Mouse (Mus musculus) brain, adult 2 months (tissue): ENCODE measurements around the gene Gabarap.
A peak's percentile ranks its signal among the peaks of the same experiment; 100 is the strongest.
"Not testable (repeated sequence)": the region's sequence is repeated elsewhere in the genome, so short reads cannot be mapped to it uniquely, and the experiment has no call there.

Experiments used
- DNase-seq: peaks from one replicate; pipeline ENCODE4 v3.0.0; 2011; ENCODE audit warnings: low read depth, low spot score

Gabarap gene

DNA sequence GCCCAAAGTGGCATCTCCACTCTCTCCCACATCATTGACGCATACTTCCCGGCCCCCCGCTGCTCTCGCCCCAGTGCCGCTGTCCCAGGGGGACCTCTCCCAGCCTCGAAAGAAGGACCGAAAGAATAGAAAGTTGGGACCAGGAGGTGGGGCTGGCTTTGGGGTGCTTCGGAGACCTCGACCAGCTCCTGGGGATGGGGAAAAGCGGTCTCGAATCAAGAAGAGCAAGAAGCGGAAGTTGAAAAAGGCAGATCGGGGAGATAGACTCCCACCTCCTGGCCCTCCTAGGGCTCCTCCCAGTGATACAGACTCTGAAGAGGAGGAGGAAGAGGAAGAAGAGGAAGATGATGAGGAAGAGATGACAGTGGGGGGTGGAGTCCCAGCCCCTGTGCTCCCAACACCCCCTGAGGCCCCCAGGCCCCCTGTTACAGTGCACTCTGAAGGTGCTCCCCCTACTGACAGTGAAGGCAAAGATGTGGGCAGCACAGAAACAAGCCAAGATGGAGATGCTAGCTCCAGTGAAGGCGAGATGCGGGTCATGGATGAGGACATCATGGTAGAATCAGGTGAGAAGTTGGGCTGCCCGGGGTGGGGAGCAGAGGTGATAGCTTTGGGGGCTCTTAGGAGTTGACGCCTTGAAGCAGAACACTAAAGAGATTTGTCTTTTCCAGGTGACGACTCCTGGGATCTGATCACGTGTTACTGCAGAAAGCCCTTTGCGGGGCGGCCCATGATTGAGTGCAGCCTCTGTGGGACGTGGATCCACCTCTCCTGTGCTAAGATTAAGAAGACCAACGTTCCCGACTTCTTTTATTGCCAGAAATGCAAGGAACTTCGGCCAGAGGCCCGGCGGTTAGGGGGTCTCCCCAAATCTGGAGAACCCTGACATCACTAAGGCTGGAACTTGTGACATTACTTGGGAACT lies 7.9 kb downstream of the Gabarap start:
- no peak for DNase-seq

DNA sequence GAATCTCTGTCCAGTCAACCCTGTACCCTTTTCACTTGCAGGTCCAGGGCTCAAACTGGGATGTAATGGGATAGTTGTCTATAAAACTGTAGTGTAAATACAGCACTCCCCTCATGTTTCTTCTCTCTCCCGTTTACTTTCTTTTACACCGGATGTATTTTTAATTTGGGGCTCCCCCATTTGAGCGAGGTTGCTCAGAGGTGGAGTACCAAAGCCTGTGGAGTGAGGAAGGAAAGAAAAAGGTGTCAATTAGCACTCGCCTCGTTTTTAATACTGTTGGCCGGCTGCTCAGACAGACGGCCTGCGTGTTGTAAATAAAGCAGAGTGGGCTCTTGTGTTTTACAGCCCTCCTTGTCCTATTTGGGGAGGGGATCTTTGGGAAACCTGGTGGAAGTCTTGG lies 8.7 kb downstream of the Gabarap start:
- DNase-seq = no peak

DNA sequence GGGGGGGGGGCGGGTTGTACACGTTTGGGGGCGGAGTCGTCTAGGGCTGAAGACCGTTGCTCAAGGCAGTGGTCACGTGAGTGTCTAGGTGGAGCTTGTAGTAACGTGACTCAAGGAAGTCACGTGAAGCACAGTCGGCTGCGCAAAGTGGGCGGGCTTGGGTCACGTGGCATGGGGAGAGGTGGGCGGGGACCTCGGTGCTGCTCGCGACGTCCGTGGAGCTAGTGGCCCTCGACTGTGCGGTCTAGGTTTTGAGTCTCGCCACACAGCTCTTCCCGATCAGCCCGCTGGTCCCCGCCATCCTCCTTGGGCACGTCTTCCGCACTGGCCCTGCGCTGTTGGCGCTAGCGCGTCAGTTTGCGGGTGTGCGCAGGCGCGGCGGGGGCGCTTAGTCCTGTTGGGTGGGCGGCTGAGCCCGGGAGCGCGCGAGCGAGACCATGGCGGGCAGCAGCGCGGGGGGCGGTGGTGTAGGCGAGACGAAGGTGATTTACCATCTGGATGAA lies 9.5 kb downstream of the Gabarap start, which contains the start of gene Dvl2:
Gene Dvl2, plus strand, starts transcription at position 200 of the 503 bp plus-strand sequence.
- DNase-seq = peak; percentile 99

DNA sequence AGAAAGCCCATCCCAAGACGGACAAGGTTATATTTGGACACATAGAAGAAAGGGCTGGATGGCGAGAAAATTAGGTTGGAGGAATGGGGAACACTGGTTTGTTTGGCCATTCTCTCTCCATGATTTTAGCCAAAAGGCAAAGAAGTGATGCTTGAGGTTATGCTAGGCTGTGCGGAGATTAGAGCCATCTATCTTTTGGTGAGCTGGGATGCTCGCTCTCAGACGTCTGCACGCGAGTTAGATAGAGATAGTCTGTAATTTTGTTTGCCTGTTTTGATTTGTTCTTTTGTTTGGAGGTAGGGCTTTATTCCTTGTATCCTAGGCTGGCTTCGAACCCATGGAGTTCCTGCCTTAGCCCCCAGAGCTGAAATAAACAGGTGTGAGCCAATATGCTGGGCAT lies 10.2 kb downstream of the Gabarap start:
- DNase-seq = no peak

DNA sequence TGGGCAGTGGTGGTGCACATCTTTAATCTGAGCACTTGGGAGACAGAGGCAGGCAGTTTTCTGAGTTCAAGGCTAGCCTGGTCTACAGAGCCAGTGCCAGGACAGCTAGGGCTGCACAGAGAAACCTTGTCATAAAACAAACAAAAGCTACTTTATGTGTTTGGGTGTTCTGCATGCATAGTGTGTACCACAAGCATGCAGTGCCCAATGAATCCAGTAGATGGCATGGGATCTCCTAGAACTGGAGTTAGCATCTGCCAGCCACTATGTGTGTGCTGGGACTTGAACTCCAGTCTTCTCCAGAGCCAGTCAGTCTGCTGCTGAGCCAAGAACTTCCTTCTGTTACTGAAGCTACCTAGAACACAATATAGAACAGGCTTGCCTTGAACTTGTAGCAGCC lies 10.9 kb downstream of the Gabarap start:
- DNase-seq = no peak

DNA sequence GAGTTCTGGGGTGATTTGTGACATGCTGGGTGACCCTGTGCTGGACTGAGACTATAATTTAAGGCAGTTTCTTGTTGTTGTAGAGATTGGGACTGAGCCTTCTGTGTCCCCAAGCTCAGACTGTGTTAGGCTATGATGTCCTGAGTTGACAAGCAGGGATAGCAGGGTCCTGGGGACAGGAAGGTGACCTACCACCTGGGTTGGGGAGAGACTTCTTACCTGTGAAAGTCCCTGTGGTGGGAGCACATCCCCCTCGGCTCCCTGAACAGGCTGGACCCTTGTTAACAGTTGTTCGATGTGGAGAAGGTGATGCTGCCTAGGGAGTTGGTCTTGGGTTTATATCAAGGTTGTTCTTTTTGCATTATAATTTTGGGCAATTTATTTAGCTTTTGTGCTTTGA lies 11.5 kb downstream of the Gabarap start:
- no peak for DNase-seq

DNA sequence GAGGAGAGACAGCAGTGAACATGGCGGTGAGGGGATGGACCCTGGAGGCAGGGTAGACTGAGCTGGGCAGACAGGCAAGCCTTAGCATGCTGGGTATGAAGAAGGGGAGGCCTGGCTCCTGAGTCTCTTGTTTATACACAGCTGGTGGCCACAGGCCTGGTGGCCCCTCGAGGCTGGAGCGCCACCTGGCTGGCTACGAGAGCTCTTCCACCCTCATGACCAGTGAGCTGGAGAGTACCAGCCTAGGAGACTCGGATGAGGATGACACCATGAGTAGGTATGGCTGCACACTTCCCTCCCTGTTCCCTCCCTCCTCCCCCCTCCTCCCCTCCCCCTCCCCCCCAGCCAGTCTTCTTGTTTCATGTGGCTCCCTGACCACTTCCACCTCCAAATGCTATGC lies 14.6 kb downstream of the Gabarap start:
- DNase-seq = no peak

DNA sequence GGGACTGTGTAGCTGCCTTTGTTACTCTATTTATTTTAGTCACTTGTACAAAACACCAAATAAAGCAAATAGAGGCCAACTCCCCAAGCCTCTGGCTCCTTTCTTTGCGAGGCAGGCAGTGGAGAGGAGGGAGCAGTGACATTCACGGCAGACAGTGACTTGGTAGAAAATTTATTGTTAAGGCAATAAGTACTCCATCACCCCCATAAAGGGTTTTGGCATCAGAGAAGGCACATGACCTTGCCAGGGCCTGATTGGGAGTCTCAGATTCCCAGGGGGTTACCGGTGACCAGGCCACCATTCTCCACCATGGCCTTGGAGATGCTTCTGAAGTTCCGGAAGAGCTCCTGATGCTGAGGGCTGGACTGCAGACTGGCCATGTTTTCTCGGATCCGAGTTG lies 19.1 kb downstream of the Gabarap start:
- no peak for DNase-seq

DNA sequence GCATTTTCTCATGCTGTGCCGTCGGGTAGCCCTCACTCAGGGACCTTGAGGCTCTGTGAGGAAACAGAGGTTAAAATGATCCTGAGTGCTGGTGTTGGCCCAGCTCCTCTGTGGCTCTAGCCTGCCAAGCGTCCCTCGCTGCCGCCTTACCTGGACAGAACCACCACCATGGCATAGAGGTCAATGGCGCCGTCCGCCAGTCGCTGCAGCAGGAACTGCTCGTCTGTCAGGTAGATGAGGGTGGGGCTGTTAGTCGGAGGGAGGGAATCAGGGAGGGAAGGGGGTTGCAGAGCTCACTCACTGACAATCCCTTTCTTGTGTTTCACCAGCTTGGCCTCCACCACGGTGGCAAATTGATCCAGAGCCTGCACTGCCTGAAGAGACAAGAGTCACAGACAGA lies 19.6 kb downstream of the Gabarap start:
- DNase-seq = no peak

DNA sequence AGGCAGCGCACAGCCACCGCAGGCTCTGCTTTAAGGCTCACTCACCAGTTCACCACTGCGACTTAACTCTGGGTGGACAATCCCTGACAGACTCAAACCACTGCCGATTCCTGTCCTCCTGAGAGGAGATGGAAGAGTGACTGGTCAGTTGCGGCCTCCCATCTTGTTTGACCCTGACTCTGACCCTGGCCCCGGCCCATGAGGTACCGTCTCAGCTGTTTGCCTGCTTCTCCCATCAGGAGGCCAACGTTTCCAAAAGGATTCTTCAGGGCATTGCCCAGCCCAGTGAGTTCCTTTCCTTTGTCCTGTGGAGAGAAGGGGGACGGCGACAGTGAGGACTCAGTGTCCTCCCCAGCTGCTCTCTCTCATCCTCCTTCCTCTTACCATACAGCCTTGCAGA lies 20.0 kb downstream of the Gabarap start:
- DNase-seq = no peak

DNA sequence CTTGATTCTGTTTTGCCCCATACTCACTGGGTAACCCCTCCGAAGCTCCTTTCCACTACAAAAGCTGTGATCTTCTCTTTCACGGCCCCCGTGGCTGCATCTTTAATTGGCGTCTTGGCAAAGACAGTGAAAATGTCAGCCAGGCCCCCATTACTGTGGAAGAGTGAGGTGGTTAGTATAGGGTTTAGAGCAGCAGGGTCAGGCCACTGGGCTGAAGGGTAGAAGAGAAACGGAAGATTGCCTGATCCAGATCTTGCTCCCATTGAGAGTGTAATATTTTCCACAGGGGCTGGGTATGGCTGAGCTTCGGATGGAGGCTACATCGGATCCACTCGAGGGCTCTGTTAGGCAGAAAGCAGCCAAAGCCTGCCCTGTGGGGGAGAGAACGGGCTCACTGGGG lies 22.0 kb downstream of the Gabarap start:
- DNase-seq = no peak

DNA sequence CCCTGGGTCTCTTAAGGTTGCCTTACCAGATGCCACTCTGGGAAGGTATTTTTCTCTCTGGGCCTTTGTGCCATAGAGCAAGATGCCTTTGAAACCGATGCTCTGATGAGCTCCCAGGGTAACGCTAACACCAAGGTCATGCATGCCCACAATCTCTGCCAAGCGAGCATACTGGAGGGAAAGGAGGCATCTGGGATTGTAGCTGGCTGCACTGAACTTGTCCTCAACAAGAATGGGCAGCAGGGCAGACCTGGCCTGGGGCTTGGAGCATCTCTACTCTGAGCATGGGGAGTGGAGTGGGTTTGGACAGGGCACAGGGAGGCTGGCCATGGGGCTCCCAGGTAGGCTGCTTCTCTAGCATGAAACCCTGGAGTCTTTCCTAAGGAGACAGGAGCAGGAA lies 22.5 kb downstream of the Gabarap start:
- no peak for DNase-seq

DNA sequence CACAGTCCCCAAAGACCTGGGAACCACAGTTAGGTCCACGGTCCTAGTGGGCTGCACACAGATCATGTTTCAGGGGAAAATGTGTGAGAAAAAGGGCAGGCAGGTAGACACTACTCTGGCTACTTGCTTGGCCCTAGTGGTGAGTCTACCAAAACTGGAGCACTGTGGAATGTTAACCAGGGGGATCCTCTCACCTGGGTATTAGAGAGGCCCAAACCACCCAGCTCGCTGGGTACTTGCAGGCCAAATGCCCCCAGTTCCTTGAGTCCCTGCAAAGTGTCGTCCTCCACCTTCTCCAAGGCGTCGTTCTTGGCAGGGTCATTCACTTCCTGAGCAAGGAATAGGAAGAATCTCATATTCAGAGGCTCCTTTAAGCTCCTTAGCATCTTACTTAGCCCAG lies 23.1 kb downstream of the Gabarap start:
- DNase-seq = no peak

DNA sequence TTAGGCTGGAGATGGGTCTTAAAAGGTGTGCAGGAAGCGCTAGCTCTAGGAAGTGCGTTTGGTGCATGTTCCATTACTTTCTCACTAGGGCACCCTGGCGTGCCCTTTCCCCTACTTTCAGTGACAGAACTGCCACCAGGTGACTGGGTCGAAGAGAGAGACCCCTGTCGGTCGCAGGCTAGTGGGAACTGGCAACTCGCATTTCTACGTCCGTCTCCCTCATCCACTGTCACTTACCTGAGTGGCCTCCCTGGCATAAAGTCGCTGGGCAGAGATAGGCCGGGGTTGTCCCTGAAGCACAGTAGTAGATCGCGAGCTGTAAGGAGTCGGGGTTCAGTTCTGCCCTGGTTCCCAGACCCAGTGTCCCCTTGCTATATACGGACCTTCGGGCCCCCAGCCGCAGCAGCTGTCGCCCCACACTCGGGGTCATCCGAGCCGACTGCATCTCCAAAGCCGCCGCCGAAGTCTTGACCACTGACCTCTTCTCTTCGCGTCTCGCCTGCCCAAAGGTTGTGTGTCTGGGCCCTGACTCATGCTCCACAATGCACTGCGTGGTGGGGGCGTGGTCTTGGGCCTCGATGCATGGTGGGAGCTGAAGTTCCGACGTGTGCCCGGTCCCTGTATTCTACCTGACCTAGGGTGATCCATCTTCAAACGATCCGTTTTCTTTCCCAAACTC lies 24.1 kb downstream of the Gabarap start, which contains the start of gene Acadvl:
Gene Acadvl, minus strand, starts transcription at position 532 of the 679 bp plus-strand sequence.
- DNase-seq = peak; percentile 96

DNA sequence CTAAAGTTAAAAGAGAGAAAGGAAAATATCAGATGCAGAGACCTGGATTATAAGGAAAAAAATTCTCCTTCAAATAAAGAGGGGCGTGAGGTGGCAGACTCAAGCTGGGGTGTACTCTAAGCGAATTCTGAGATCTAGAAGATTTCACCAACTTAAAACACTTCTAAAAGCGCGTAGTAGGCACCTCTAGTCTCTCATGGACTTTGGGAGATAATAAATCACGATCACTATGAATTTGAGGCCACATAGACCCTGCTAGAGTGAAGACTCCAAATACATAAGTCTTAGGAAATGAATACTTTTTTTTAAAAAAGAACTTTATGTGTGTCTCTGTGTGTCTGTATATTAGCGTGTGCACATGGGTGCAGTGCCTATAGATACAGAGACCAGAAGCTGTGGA lies 24.7 kb downstream of the Gabarap start:
- no peak for DNase-seq

DNA sequence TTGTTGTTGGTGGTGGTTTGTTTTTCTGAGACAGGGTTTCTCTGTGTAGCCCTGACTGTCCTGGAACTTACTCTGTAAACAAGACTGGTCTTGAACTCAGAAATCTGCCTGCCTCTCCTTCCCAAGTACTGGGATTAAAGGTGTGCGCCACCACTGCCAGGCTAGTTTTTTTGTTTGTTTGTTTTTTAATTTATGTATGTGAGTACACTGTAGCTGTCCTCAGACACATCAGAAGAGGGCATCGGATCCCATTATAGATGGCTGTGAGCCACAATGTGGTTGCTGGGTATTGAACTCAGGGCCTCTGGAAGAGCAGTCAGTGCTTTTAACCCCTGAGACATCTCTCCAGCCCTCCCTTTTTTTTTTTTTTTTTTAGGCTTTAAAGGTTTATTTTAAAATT lies 25.2 kb downstream of the Gabarap start:
- not testable (repeated sequence) for DNase-seq

DNA sequence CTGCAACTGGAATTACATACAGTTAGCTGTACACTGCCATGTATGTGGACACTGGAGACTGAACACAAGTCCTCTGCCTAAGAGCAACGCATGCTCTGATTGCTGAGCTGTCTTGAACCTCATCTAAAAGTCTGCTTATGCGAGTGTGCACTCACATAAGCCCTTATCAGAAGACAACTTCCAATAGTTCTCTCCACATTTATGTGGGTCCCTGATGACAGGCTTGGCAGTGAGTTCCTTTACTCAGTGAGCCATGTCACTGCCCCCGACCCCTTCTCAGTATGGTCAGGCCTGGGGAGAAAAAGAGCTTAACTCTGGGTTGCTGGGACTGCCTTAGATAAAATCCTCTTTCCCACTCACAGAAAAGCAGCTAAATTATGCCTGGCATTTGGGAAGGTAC lies 25.7 kb downstream of the Gabarap start, which contains the start of gene Dlg4:
Gene Dlg4, plus strand, starts transcription at position 274 of the 400 bp plus-strand sequence.
- DNase-seq = no peak

DNA sequence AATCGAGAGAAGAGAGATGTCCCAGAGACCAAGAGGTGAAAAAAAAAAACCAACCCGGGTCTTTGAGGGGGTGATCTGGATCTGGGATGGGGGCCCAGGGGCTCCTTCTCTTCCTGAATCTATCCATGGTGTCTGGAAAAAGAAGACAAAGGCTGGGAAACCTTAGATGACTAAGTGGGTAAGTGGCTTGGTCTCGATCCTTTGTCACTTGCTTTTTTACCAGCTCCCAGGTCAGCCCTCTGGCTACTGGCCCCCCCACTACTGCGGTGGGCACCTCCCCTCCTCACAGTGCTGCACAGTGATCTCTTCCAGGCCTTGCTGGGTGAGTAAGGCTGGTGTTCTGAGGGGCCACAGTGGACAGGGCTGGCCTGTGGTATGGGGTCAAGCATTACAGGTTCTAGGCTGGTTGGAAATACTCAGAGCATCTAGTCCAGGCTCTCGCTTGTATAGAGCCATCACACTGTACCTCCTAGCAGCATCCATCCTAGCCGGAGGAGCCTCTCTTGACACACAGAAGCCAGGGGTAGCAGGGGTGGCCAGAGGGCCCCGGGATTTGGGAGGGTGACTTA lies 26.3 kb downstream of the Gabarap start:
- DNase-seq = no peak

DNA sequence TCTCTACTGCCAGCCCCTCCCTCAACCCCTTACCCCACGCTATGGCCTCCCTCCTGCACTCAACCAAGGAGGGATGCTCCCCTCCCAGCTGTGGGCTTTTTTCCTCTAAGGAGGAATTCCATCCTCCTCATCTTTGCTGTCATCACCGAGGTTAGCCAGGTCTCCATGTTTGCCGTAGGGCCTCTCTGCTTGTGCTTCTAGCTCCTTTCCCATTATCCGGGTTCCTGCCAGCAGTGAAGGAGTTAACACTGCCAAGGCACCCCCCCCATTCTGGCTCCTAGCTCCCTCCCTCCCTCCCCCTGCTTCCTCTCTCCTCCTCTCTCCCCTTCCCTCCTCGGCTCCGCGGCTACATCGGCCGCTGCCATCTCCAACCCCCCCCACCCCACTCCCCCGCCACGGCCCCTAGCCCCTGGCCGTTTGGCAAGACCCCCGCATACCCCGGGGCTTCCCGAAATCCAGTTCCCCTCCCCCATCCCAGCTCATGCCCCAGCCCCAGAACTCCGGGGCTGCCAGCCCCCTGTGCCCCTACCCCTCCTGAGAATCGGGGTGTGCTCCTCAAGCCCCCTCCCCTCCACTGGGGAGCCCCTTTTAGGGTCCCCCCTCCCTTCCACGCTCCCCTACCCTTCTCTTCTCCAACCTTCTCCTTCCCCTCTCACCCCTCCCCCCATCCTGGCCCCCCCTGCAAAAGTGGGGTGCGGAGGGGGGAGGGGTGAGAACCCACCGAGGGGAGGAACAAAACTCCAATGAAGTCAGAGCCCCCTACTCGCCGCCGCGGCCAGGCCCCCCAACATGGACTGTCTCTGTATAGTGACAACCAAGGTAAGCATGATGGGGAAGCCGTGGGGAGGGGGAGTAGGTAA lies 27.4 kb downstream of the Gabarap start:
- peak; percentile 94 for DNase-seq

DNA sequence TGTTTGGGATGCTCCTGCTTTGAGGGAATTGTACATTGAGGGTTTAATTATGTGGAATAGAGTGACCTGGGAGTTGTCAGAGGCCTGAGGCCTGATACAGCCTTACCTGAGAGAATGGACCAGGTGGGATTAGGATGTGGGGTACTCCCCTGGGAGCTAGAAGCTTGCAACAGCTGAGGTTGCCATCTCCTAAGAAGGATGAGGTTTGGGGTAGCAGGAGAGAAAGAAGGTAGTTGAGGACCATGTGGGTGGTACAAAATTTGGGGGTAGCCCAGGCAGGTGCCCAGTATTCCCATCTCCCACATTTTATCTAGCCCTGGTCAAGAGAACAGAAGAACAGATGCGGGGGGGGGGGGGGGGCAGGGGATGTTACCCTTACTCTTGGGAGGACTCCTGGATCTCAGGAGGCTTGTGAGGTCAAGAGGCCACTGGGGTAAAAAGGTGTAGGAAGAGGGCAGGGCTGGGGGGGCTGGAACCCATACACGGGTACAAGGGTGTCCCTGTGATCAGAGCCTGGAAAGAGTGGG lies 28.6 kb downstream of the Gabarap start:
- DNase-seq = no peak

DNA sequence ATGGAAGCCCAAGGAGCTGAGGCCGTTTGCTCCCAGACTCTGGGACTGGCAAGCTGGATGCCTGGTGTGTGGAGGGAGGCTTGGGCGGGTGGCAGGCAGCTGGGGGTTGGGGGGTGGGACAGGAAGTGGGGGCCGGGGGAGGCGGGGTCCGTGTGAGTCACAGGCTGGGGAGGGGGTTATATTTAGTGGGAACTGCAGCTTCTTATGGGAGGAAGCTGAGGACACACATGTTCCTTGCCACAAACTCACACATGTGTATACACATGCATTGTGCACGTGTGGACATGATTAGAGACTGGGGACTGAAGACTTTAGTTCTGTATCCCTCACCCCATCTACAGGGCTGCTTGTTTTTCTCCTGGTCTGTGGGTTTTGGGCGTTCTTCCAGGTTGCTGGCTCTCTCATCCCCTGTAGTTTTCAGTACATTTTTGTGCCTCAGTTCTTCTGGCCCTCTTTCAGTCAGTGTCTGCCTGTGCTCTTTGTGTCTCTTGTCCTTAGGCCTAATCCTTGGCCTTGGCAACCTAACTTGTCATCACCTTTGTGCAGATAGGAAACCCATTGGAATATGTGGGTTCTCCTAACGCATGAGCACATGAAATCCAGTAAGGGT lies 29.2 kb downstream of the Gabarap start:
- peak; percentile 61 for DNase-seq
